Mouse (Mus musculus) small intestine, adult 2 months (tissue): ENCODE data around the gene Igfbp7. TPM values are rescaled to one million over a fixed set of nuclear protein-coding genes. Genes with fewer than 3 reads are reported as not detected.

Experiments used
- H3K27ac ChIP-seq: fragments of 200-500 bp; 2 replicates; pipeline ENCODE4 v1.5.1; 2012; ENCODE audit warnings: low read depth, low read length, control low read depth, inconsistent platforms; ENCODE audit not compliant: insufficient read depth
- H3K27me3 ChIP-seq: fragments of 200-500 bp; 2 replicates; pipeline ENCODE4 v1.6.1; 2012; ENCODE audit warnings: mild to moderate bottlenecking, moderate library complexity, low read length, inconsistent platforms; ENCODE audit not compliant: control insufficient read depth, insufficient read depth
- H3K36me3 ChIP-seq: fragments of 200-500 bp; 2 replicates; pipeline ENCODE4 v1.6.1; 2012; ENCODE audit warnings: mild to moderate bottlenecking, low read length, control low read depth, inconsistent platforms; ENCODE audit not compliant: control insufficient read depth, insufficient read depth
- H3K4me1 ChIP-seq: fragments of 200-500 bp; 2 replicates; pipeline ENCODE4 v1.6.1; 2012; ENCODE audit warnings: low read length, inconsistent platforms, mixed read lengths; ENCODE audit not compliant: control insufficient read depth, insufficient read depth, insufficient read length
- H3K4me3 ChIP-seq: fragments of 200-500 bp; 2 replicates; pipeline ENCODE4 v1.5.1; 2012; ENCODE audit warnings: low read depth, mild to moderate bottlenecking, control low read depth, inconsistent platforms, low read length, moderate library complexity
- CTCF ChIP-seq: fragments of 200-500 bp; IDR thresholded peaks from 2 replicates; pipeline ENCODE4 v1.5.1; 2012; ENCODE audit warnings: low read depth, mild to moderate bottlenecking, control low read depth, inconsistent platforms, low read length, moderate library complexity, mixed read lengths; ENCODE audit not compliant: insufficient replicate concordance, insufficient read length; ENCODE audit errors: extremely low read depth
- POLR2A ChIP-seq: fragments of 200-500 bp; IDR thresholded peaks from 2 replicates; pipeline ENCODE4 v1.6.1; 2012; ENCODE audit warnings: low read depth, mild to moderate bottlenecking, control low read depth, inconsistent platforms, low read length, moderate library complexity
- WGBS: fragments of 180-500 bp; shearing (Covaris S2); methylation state at CpG from one replicate; pipeline ENCODE4 v1.1.7; 2018; 5-methylcytosine and 5-hydroxymethylcytosine counted together
- polyA plus RNA-seq: library from polyadenylated mRNA; depleted of rRNA; stranded (reverse); fragments of >200 nt; gene quantifications from 2 replicates; pipeline ENCODE4 v1.2.3, GENCODE M21; 2012

Gene Igfbp7
- polyA plus RNA-seq, 1 experiment, result 1,449 TPM

DNA sequence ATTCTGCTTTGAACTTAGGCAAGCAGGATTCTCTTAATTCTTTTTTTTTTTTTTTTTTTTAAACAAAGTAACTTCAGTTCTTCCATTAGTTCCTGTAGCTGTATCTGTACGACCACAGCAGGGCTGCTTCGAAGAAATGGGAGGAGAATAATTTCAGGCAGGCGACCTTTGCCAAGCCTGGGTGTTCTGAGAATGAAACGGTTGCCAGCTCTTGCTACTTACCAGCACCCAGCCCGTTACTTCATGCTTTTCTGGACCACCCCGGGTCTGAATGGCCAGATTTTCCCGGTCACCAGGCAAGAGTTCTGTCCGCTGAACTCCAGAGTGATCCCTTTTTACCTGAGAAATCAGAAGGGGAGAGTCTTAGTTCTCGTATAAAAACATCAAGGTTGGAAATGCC, 56.1 kb downstream of the Igfbp7 start:
- no peak for TF ChIP-seq POLR2A
- no peak for TF ChIP-seq CTCF
- H3K4me3 ChIP-seq, result no peak overlapping the region

DNA sequence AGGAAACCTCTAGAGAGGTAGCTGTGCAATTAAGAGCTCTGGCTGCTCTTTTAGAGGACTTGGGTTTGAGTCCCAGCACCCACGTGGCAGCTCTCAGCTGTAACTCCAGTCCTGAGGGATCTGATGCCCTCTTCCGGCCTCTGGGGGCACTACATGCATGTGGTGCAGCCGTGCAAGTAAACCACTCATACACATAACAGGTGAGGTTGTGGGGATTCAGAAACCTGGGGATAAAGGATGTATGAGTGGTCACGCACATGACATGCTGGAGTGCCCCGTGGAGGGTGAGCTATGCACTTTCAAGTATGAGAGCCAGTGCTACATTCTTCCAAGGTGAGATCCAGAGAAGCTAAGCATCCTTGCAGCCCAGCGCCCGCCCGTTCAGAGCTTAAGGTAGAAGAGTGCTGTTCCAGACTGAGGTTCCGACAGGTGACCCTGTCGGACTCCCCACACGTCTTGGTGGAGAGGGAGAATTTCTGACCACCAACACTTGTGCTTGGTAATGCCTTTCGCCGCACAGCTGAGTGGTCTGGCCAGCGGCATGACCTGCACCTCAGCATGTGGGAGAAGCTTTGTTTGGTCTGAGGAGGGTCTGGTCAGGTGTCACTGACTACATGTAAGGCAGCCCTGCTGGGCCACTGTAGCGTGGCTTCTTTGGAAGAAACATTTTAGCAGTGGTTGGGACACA, 57.7 kb downstream of the Igfbp7 start:
- WGBS, result 94% methylated on average over 15 of the region's 15 CpGs
- Histone ChIP-seq H3K4me1 (peaks cover 5% of the 10 kb centered on the region; the same call in 1 of the 2 replicates), H3K4me3 (no peak overlapping the region), H3K27ac (no peak overlapping the region), H3K27me3 (no peaks in the 10 kb centered on the region), H3K36me3 (peaks cover 41% of the 10 kb centered on the region)
- TF ChIP-seq CTCF (no peak), POLR2A (no peak)

More for the DNA sequence above, 56.1 kb downstream of the Igfbp7 start:
- peaks cover 31% of the 10 kb centered on the region for H3K36me3 ChIP-seq
- peaks cover 5% of the 10 kb centered on the region; the same call in 1 of the 2 replicates for H3K4me1 ChIP-seq
- no peaks in the 10 kb centered on the region for H3K27me3 ChIP-seq
- 72% methylated on average over 9 of the region's 9 CpGs for WGBS
- H3K27ac ChIP-seq, result no peak overlapping the region

DNA sequence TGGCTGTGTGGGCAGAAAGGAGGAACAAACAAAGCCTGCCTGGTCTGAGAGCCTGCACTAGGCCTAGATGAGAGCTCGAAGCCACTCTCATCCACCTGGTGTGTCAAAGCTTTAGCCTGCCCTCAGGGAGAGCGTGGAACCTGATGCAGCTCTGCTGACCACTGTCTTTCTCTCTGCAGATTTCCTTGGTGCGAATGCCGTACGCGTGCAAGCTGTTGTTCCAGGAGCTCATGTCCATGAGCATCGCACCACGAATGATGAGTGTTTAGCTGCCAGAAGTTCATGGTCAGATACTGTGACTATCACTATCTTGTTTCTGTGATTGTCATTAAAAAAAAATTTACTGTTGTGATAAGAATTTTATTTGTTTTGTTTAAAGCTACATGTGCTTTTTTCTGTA, 58.9 kb downstream of the Igfbp7 start:
- peaks cover 46% of the 10 kb centered on the region for H3K36me3 ChIP-seq
- TF ChIP-seq POLR2A, result no peak
- TF ChIP-seq CTCF, result no peak
- H3K4me1 ChIP-seq, result no peaks in the 10 kb centered on the region
- 95% methylated on average over 8 of the region's 8 CpGs for WGBS
- H3K27me3 ChIP-seq, result no peaks in the 10 kb centered on the region
- H3K27ac ChIP-seq, result no peak overlapping the region
- no peak overlapping the region for H3K4me3 ChIP-seq

DNA sequence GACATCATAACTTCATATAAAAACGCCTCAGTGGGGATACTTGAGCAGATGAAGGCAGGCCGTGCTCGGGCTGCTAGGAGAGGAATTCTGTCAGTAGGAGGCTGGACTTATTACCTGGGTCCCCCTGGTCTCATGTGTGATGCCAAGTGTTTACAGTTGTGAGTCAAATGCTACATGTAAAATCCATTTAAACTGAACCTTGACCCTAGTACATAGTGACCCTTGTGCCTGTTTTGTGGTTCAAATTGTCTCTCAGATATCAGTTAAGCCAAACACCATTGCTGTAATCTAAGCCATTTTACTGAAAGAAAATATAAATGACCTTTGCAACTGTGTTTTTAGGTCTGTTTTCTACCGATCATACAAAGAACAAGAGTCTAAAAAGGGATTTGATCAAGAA, 67.8 kb downstream of the Igfbp7 start:
- TF ChIP-seq POLR2A, result no peak
- no peak for TF ChIP-seq CTCF
- H3K27ac ChIP-seq, result no peak overlapping the region

DNA sequence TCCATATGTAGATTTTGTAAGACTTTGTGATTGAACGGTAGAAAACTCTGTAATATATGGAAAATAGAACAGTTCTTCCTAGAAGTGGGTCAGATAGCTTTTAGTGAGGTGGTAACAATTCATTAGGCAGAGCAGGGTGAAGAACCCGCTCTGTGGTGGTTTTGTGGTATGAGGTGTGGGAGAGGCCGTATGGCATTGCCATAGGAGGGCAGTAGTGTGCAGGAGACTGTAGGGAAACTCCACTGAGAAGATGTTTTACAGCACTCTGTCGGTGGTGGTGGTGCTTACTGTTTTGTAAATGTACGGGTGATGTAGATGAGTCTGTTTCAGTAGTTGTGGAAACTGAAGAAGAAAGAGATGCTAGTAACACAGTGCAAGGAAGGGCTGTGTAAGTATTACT, 77.7 kb downstream of the Igfbp7 start:
- no peaks in the 10 kb centered on the region for H3K27me3 ChIP-seq
- peaks cover 60% of the 10 kb centered on the region for H3K36me3 ChIP-seq
- TF ChIP-seq CTCF (no peak), POLR2A (no peak)
- no peaks in the 10 kb centered on the region for H3K4me1 ChIP-seq
- H3K4me3 ChIP-seq, result no peak overlapping the region
- WGBS, result 78% methylated on average over 5 of the region's 5 CpGs
- H3K27ac ChIP-seq, result no peak overlapping the region

More for the DNA sequence above, 67.8 kb downstream of the Igfbp7 start:
- 74% methylated on average over 4 of the region's 4 CpGs for WGBS
- Histone ChIP-seq H3K27me3 (no peaks in the 10 kb centered on the region), H3K4me1 (no peaks in the 10 kb centered on the region), H3K36me3 (peaks cover 68% of the 10 kb centered on the region), H3K4me3 (no peak overlapping the region)

DNA sequence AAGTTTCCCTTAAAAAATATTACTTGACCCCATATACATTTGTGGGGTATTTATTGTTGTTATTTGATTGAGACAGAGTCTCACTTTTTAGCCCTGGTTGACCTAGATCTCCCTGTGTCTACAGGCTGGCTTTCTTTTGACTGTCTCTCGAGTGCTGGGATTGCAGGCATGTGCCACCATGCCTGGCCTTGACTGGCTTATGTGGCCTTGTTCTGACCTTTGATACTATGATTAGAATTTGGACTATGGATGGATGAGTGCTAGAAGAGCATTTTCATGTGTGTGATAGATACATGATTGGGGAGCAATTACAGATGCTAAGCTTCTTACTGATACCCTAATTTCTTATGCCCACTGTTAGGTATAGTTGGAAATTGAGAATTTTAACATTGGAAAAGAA, 82.9 kb downstream of the Igfbp7 start:
- TF ChIP-seq CTCF (no peak), POLR2A (no peak)
- H3K27ac ChIP-seq, result no peak overlapping the region
- no peak overlapping the region for H3K4me3 ChIP-seq
- WGBS, result 71% methylated on average over 1 of the region's 1 CpGs
- H3K4me1 ChIP-seq, result no peaks in the 10 kb centered on the region
- H3K27me3 ChIP-seq, result no peaks in the 10 kb centered on the region
- peaks cover 65% of the 10 kb centered on the region for H3K36me3 ChIP-seq

DNA sequence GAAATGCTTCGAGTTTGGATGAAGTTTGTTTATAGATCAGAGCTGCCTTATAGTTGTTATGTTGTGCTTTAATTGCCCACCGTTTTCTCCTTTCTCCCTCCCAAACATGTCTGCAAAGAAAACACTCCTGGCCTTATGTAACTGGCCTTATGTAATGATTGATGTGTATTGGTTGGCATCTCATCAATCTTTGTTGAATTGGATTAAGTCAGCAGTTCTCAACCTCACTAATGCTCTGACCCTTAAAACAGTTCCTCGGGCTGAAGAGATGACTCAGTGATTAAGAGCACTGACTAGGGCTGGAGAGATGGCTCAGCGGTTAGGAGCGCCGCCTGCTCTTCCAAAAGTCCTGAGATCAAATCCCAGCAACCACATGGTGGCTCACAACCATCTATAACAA, 92.9 kb downstream of the Igfbp7 start:
- Histone ChIP-seq H3K27ac (no peak overlapping the region), H3K27me3 (no peaks in the 10 kb centered on the region), H3K36me3 (peaks cover 21% of the 10 kb centered on the region), H3K4me1 (no peaks in the 10 kb centered on the region), H3K4me3 (no peak overlapping the region)
- TF ChIP-seq POLR2A, result no peak
- TF ChIP-seq CTCF, result no peak
- WGBS, result 84% methylated on average over 6 of the region's 6 CpGs

DNA sequence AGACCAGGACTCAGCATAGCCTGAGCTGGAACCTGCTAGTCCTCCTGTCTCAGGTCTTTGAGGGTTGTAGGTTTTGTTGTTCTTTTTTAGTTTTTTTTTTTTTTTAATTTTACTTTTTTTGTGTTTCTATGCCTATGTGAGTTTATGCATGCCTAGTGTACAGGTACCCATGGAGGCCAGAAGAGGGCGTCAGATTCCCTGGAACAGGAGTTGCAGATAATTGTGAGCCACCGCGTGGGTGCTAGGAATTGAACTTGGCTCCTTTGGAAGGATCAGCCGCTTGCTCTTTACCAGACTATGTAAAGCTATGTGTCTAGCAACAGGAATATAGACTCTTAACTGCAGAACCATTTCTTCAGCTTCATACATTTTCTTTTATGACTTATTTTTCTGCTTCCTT, 93.6 kb downstream of the Igfbp7 start:
- H3K4me1 ChIP-seq, result no peaks in the 10 kb centered on the region
- H3K4me3 ChIP-seq, result no peak overlapping the region
- TF ChIP-seq CTCF, result no peak
- TF ChIP-seq POLR2A, result no peak
- H3K27me3 ChIP-seq, result no peaks in the 10 kb centered on the region
- H3K36me3 ChIP-seq, result peaks cover 18% of the 10 kb centered on the region
- no peak overlapping the region for H3K27ac ChIP-seq
- WGBS, result 93% methylated on average over 4 of the region's 4 CpGs
